Mouse (Mus musculus): ENCODE measurements around the gene Ifngr1. TPM values are rescaled to one million over a fixed set of nuclear protein-coding genes. Genes with fewer than 3 reads are reported as not detected.

Gene Ifngr1
- total RNA-seq (2021), result 10 to 100 TPM; 31.6 to 34.7 TPM
- long read RNA-seq, experiment 1, transcript Ifngr1-201 (7 exons, 2,112 nt), result major isoform, 55 of 59 reads
- long read RNA-seq, experiment 1, partial matches to known transcripts, result 0 of 59 reads
- long read RNA-seq, experiment 1, other reads (novel, unspliced or antisense), result 2 of 59 reads
- long read RNA-seq, experiment 2, transcript Ifngr1-201 (7 exons, 2,112 nt), result major isoform, 62 of 65 reads
- long read RNA-seq, experiment 2, partial matches to known transcripts, result 0 of 65 reads
- long read RNA-seq, experiment 2, other reads (novel, unspliced or antisense), result 2 of 65 reads

- DNase-seq, result peak; percentile 98
These were observed at the start of gene Ifngr1 for GRCm38 (mm10) chr10:19591641-19592441. Gene Ifngr1, plus strand, starts transcription at chr10:19591949.

GRCm38 (mm10) chr10:19546825-19547224, 44.9 kb upstream of the Ifngr1 start:
- no peak for DNase-seq

DNA sequence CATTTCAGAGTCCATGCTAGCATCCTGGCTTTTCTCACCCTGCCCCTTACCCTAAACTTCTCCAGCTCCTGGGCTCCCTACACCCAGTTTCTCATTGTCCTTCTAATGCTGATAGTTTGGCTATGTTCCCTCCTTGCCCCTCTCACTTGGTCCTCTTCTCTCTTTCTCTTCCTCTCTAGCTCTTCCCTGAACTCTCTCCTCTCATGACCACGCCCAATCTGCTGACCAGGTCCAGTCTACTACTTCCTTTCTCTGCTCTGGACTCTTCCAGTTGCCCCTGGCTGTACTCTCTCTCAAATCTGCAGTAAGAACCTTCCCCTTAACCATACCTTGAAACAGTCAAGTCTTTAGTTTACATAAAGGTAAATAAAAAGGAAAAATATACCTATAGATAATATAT, 43.7 kb upstream of the Ifngr1 start:
- DNase-seq, result no peak

DNA sequence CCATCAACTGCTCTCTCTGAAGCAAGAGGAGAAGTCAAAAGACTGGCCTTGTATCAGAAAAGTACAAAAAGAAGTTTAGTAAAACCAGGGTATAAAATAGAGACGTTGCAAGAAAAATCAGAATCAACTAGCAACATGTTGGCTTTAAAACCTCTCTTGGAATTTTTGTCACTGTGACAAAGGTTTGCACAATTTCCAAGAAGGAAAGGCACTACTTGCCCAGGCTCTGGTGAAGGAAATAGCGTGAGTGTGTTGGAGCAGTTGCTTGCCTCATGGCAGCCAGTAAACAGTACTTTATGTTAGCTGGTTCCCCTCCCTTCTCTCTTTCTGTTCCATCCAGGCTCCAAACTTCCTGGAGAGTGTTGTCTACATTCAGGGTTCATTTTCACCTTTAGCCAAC, 43.3 kb upstream of the Ifngr1 start:
- no peak for DNase-seq

DNA sequence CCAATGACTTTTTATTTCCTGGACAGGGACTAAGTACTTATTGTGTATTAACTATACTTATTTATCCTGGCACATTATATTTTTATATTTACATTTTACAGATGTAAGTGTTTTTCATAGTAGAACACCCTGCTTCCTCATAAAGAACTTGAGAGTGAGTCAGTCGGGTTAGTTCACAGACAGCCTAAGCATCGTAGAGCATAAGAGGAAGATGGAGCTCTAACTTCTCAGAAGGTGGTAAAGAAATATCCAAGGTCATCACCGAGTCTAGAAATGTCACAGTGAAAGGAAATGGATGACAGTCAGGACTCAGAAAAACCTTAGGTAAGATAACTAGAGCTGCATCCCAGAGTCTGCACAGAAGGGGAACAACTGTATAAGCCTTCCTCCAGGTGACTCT, 40.2 kb upstream of the Ifngr1 start:
- DNase-seq, result no peak

DNA sequence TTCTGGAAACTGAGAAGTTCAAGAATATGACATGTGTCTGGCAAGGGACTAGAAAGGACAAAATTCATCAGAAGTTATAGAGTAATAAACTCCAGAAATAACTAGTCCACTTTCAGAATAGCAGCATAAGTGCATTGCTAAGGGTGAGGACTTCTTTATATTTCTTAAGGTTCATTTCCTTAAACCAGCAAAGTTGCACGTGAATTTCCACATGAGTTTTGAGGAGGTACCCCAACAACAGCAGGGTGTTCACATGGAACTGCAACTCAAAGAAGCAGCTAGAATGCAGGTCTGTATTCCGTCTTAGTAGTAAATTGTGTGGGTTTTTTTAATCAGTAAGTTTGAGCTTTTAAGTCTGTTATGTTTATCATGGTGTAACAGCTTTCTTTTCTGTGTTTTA, 37.9 kb upstream of the Ifngr1 start:
- no peak for DNase-seq

GRCm38 (mm10) chr10:19557696-19558095, 34.1 kb upstream of the Ifngr1 start:
- no peak for DNase-seq

- no peak for DNase-seq
These were observed 32.1 kb upstream of the Ifngr1 start for GRCm38 (mm10) chr10:19559565-19560165.

- DNase-seq, result no peak
These were observed 29.2 kb upstream of the Ifngr1 start for GRCm38 (mm10) chr10:19562598-19562997.

- peak; percentile 7 for DNase-seq
These were observed 28.3 kb upstream of the Ifngr1 start for GRCm38 (mm10) chr10:19563443-19563861.

DNA sequence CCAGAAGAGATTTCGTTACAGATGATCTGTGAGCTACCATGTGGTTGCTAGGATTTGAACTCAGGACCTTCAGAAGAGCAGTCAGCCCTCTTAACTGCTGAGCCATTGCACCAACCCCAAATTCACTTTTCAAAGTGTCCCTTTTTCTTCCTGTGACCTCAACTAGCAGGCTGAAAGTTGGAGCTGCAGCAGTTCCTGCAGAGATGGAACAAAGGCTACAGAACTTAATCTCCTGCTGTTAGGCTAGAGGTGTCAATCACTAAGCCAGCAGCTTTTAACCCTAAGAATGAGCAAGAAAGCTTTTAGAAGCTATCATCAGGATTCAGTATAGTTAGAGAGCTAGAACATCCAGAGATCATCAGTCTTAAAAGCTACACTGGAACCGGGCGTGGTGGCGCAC, 24.3 kb upstream of the Ifngr1 start:
- no peak for DNase-seq

GRCm38 (mm10) chr10:19570288-19570687, 21.5 kb upstream of the Ifngr1 start:
- no peak for DNase-seq

- no peak for DNase-seq
These were observed 21.0 kb upstream of the Ifngr1 start for GRCm38 (mm10) chr10:19570716-19571115.

DNA sequence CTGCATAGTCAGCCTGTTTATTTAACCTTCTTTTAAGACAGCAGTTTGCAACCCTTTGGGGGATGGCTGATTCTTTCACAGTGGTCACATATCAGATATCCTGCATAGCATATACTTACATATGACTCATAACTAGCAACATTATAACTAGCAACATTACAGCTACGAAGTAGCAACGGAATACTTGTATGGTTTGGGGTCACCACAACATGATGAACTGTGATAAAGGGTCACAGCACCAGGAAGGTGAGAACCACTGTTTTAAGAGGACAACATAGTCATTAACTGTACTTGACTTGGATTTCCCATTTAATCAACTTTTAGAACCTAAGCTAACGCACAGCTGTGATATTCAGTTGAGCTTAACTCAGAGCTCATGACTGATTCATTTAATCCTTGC, 14.2 kb upstream of the Ifngr1 start:
- DNase-seq, result no peak

GRCm38 (mm10) chr10:19578001-19578400, 13.7 kb upstream of the Ifngr1 start:
- no peak for DNase-seq

- peak; percentile 56 for DNase-seq
These were observed 13.3 kb upstream of the Ifngr1 start for GRCm38 (mm10) chr10:19578409-19578986.

DNA sequence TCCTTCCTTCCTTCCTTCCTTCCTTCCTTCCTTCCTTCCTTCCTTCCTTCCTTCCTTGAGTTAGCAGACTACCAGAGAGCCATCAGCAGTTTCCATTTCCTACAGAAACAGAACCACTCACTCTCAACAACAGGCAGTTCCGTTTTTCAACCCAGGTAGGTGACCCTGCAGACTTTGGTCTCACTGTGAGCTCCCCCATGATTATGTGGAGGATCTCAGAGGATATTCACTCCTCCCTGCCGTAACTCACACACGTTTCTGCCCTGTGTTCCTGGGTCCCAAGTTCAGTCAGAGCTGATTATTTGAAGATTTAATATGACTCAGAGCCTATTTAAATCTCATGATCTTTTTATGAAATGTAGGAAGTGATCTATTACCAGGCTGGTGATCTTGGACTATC, 11.1 kb upstream of the Ifngr1 start:
- DNase-seq, result no peak

- DNase-seq, result no peak
These were observed 9.7 kb upstream of the Ifngr1 start for GRCm38 (mm10) chr10:19581844-19582582.

GRCm38 (mm10) chr10:19582806-19583430, 8.8 kb upstream of the Ifngr1 start:
- DNase-seq, result no peak

GRCm38 (mm10) chr10:19584064-19584463, 7.7 kb upstream of the Ifngr1 start:
- DNase-seq, result no peak

- no peak for DNase-seq
These were observed 6.9 kb upstream of the Ifngr1 start for GRCm38 (mm10) chr10:19584846-19585245.

- DNase-seq, result no peak
These were observed 5.9 kb upstream of the Ifngr1 start for GRCm38 (mm10) chr10:19585860-19586259.

Data from gastrocnemius, postnatal 10 days (tissue).